Mouse (Mus musculus) liver, postnatal 0 days (tissue): ENCODE measurements around the gene Cxcl2. TPM values are rescaled to one million over a fixed set of nuclear protein-coding genes. Genes with fewer than 3 reads are reported as not detected.

Source experiments
- ATAC-seq: fragments of 200-750 bp; cut with Nextera tagmentation; 2 replicates; pipeline ENCODE4 v1.8.0; 2017; ENCODE audit warnings: mild to moderate bottlenecking, moderate library complexity
- DNase-seq: peaks from one replicate; pipeline ENCODE4 v3.0.0-alpha.2; 2016
- H3K27ac ChIP-seq: fragments of 300-500 bp; sonication (generic); 2 replicates; pipeline ENCODE4 v1.5.1; 2014; ENCODE audit warnings: antibody characterized with exemption, moderate library complexity, mild to moderate bottlenecking, low read depth
- H3K27me3 ChIP-seq: fragments of 300-500 bp; sonication (generic); 2 replicates; pipeline ENCODE4 v1.6.1; 2014; ENCODE audit warnings: low read length, control low read depth, mixed read lengths; ENCODE audit not compliant: insufficient read depth
- H3K36me3 ChIP-seq: fragments of 300-500 bp; sonication (generic); replicated peaks from 2 replicates; pipeline ENCODE4 v1.6.1; 2014; ENCODE audit warnings: mild to moderate bottlenecking, control low read depth, low read length, moderate library complexity, mixed read lengths; ENCODE audit not compliant: insufficient read depth
- H3K4me1 ChIP-seq: fragments of 300-500 bp; sonication (generic); 2 replicates; pipeline ENCODE4 v1.6.1; 2014; ENCODE audit warnings: antibody characterized with exemption, mild to moderate bottlenecking, control low read depth; ENCODE audit not compliant: insufficient read depth
- H3K4me2 ChIP-seq: fragments of 300-500 bp; sonication (generic); 2 replicates; pipeline ENCODE4 v1.6.1; 2014; ENCODE audit warnings: low read depth, mild to moderate bottlenecking, low read length, moderate library complexity, mixed read lengths
- H3K4me3 ChIP-seq: fragments of 300-500 bp; sonication (generic); 2 replicates; pipeline ENCODE4 v1.5.1; 2014; ENCODE audit warnings: low read depth, low read length
- H3K9ac ChIP-seq: fragments of 300-500 bp; sonication (generic); replicated peaks from 2 replicates; pipeline ENCODE4 v1.6.1; 2014; ENCODE audit warnings: mild to moderate bottlenecking, moderate library complexity
- H3K9me3 ChIP-seq: fragments of 300-500 bp; sonication (generic); 2 replicates; pipeline ENCODE4 v1.6.1; 2016; ENCODE audit warnings: mild to moderate bottlenecking, control low read depth, low read length, mixed read lengths
- CTCF ChIP-seq: sonication (generic); IDR thresholded peaks from 2 replicates; pipeline ENCODE4 v1.5.1; 2016; ENCODE audit warnings: antibody characterized with exemption, low read depth
- EP300 ChIP-seq: IDR thresholded peaks from 2 replicates; pipeline ENCODE4 v1.6.1; 2016; ENCODE audit warnings: antibody characterized with exemption, low read depth, mild to moderate bottlenecking
- WGBS: fragments of 180-500 bp; shearing (Covaris S2); extraction: QIAGEN DNeasy Blood & Tissue Kit; methylation state at CpG from one replicate; pipeline ENCODE4 v1.1.7; 2014; ENCODE audit not compliant: insufficient replicate concordance; 5-methylcytosine and 5-hydroxymethylcytosine counted together
- polyA plus RNA-seq: library from polyadenylated mRNA; unstranded; fragments of >200 nt; fragmentation: Nextera tagmentation; extraction: Ambion mirVana; gene quantifications from 2 replicates; pipeline ENCODE4 v1.2.1, GENCODE M21; 2015

Gene Cxcl2
- polyA plus RNA-seq = 0.13 TPM in 1 of 2 replicates, not detected in the other

DNA sequence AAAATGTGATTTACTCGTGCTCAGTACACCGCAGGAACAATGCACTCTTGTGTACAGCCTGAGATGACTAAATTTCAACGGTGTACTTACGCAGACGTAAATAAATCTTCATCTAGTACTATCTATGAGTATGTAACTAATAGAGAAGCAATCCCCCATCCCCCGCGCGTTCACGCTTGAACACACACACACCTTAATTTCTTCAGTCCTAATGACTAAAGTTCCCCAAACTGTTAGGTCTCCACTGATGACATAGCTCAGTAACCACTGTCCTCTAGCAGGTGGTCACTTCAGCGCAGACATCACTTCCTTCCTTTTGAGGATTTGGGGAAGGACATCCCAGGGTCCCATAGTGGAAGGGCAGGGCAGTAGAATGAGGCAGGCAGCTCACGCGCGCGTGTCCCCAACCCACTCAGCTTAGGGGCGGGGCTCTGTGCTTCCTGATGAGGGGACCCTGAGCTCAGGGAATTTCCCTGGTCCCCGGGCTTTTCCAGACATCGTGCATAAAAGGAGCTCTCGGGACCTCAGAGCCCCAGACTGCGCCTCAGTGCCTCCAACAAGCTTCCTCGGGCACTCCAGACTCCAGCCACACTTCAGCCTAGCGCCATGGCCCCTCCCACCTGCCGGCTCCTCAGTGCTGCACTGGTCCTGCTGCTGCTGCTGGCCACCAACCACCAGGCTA lies at the start of gene Cxcl2:
Cxcl2 (plus strand) TSS at position 533 of the 682 bp plus-strand sequence.
- Histone ChIP-seq H3K9ac (0 out of 2 replicates have a peak within 1 kb of the TSS, but pooled peaks have one; percentile 1), H3K27ac (no peak within 1 kb of the TSS), H3K9me3 (no peaks in the 10 kb centered on the region), H3K4me2 (peak within 1 kb of the TSS; percentile 70), H3K4me3 (peak within 1 kb of the TSS; percentile 25), H3K27me3 (peaks cover 3% of the 10 kb centered on the region; the same call in 1 of the 2 replicates), H3K36me3 (no peaks in the 10 kb centered on the region), H3K4me1 (peaks cover 13% of the 10 kb centered on the region)
- 5% methylated on average over 22 of the region's 22 CpGs for WGBS
- ATAC-seq = peak; percentile 68
- TF ChIP-seq EP300 (no peak), CTCF (no peak)
- DNase-seq = no peak

GRCm38 (mm10) chr5:90855308-90856230 lies 48.1 kb upstream of the Cxcl2 start:
- Histone ChIP-seq H3K36me3 (no peaks in the 10 kb centered on the region), H3K4me2 (no peak overlapping the region), H3K27ac (no peak overlapping the region), H3K4me3 (no peak overlapping the region), H3K9ac (no peak overlapping the region), H3K27me3 (no peaks in the 10 kb centered on the region), H3K4me1 (no peaks in the 10 kb centered on the region), H3K9me3 (no peaks in the 10 kb centered on the region)
- 78% methylated on average over 7 of the region's 7 CpGs for WGBS
- TF ChIP-seq EP300 (no peak), CTCF (no peak)
- no peak for ATAC-seq
- DNase-seq = no peak

- Histone ChIP-seq H3K4me2 (no peak overlapping the region), H3K9me3 (no peaks in the 10 kb centered on the region), H3K4me3 (no peak overlapping the region), H3K4me1 (no peaks in the 10 kb centered on the region), H3K36me3 (no peaks in the 10 kb centered on the region), H3K9ac (no peak overlapping the region), H3K27me3 (no peaks in the 10 kb centered on the region), H3K27ac (no peak overlapping the region)
- no peak for DNase-seq
- no peak for ATAC-seq
- no peak for TF ChIP-seq EP300
- WGBS = 56% methylated on average over 5 of the region's 5 CpGs
Measured at GRCm38 (mm10) chr5:90857463-90857862, 46.2 kb upstream of the Cxcl2 start.

GRCm38 (mm10) chr5:90858429-90858828 lies 45.2 kb upstream of the Cxcl2 start:
- H3K27ac ChIP-seq = no peak overlapping the region
- no peak for ATAC-seq
- no peaks in the 10 kb centered on the region for H3K36me3 ChIP-seq
- H3K9me3 ChIP-seq = no peaks in the 10 kb centered on the region
- DNase-seq = no peak
- no peaks in the 10 kb centered on the region for H3K27me3 ChIP-seq
- 79% methylated on average over 2 of the region's 2 CpGs for WGBS
- H3K4me1 ChIP-seq = no peaks in the 10 kb centered on the region
- no peak overlapping the region for H3K4me3 ChIP-seq
- no peak overlapping the region for H3K4me2 ChIP-seq
- TF ChIP-seq CTCF = no peak
- no peak for TF ChIP-seq EP300
- no peak overlapping the region for H3K9ac ChIP-seq

- no peaks in the 10 kb centered on the region for H3K4me1 ChIP-seq
- DNase-seq = no peak
- no peak overlapping the region for H3K9ac ChIP-seq
- H3K9me3 ChIP-seq = no peaks in the 10 kb centered on the region
- no peaks in the 10 kb centered on the region for H3K36me3 ChIP-seq
- ATAC-seq = no peak
- TF ChIP-seq CTCF (no peak), EP300 (no peak)
- H3K4me2 ChIP-seq = no peak overlapping the region
- no peak overlapping the region for H3K27ac ChIP-seq
- WGBS = 64% methylated on average over 3 of the region's 3 CpGs
- no peaks in the 10 kb centered on the region for H3K27me3 ChIP-seq
- H3K4me3 ChIP-seq = no peak overlapping the region
Measured at GRCm38 (mm10) chr5:90859031-90859430, 44.6 kb upstream of the Cxcl2 start.

DNA sequence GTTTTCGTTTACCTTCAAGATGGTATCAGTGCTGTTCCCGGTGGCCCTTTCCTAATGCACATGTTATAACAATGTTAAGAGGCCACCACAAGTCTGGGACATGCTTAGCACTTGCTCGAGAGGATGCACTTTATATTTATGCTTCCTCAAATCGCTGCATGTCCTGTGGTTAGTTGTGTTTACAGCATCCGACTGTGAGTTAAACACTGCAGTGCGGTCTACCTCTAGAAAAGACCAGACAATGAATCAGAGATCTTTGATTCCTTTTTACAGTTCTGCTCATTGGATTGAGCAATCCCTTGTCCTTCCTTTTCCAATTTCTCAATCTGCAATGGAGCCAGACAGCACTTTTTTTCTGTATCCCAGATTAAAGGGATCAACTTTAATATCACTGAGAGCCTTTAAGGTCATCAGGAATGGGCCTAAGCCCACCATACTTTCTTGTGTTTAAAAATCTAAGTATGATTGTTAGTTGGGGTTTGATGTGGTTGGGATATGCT lies 41.7 kb upstream of the Cxcl2 start:
- no peak overlapping the region for H3K27ac ChIP-seq
- 60% methylated on average over 6 of the region's 6 CpGs for WGBS
- no peaks in the 10 kb centered on the region for H3K4me1 ChIP-seq
- no peaks in the 10 kb centered on the region for H3K9me3 ChIP-seq
- H3K36me3 ChIP-seq = no peaks in the 10 kb centered on the region
- DNase-seq = no peak
- H3K27me3 ChIP-seq = no peaks in the 10 kb centered on the region
- no peak overlapping the region for H3K9ac ChIP-seq
- H3K4me2 ChIP-seq = no peak overlapping the region
- no peak for ATAC-seq
- TF ChIP-seq EP300 = no peak
- TF ChIP-seq CTCF = no peak
- H3K4me3 ChIP-seq = no peak overlapping the region
